Mouse (Mus musculus): Measurements from ENCODE around the gene Stat3. TPM values are rescaled to one million over a fixed set of nuclear protein-coding genes. Genes with fewer than 3 reads are reported as not detected.

Stat3 gene
- total and polyA plus RNA-seq, 3 experiments, result 35.9 to 69.2 (median 51.1) TPM

- no peak for DNase-seq (ENCODE audit: extremely low read depth)
- H3K79me2 ChIP-seq (replicated peaks; ENCODE audit: control insufficient read depth, extremely low read depth, insufficient read depth, poor library complexity, severe bottlenecking), result no peaks in the 10 kb centered on the region
- dilution Hi-C loops (cut with MboI; ENCODE audit: extremely low pct_ligation_motif_present, extremely low pct_unique_long_range_greater_than_20kb, low sequenced_read_pairs), result no loop called here
- H3K27ac ChIP-seq (ENCODE audit: insufficient read depth, low read depth), result no peak overlapping the region
- H3K36me3 ChIP-seq (replicated peaks in 1 of 2; ENCODE audit: control insufficient read depth in 1 of 2, insufficient read depth in 1 of 2, low read length in 1 of 2), result peaks cover 2 to 11% of the 10 kb centered on the region in 2 experiments
- H3K9ac ChIP-seq (ENCODE audit: insufficient read depth, low read depth), result no peak overlapping the region
- no peaks in the 10 kb centered on the region for H3K9me3 ChIP-seq (replicated peaks; ENCODE audit: low read length)
- H3K4me3 ChIP-seq (replicated peaks in 1 of 3; ENCODE audit: low read depth in 2 of 3, low read length in 2 of 3, poor library complexity in 1 of 3), result no peak overlapping the region
- in situ Hi-C loops (cut with MboI; ENCODE audit: low pct_ligation_motif_present, low pct_unique_long_range_greater_than_20kb, low sequenced_read_pairs), result no loop called here
- no peak for TF ChIP-seq POLR2AphosphoS2 (IDR thresholded peaks at IDR 0.05; ENCODE audit: low read depth, low read length)
- no peak for TF ChIP-seq NRF1 (IDR thresholded peaks at IDR 0.05; ENCODE audit: low read depth, low read length)
- TF ChIP-seq E2F4 (IDR thresholded peaks at IDR 0.05; ENCODE audit: insufficient replicate concordance, low read depth, low read length), result no peak
- no peak for TF ChIP-seq RCOR1 (conservative IDR thresholded peaks at IDR 0.05; ENCODE audit: low read depth, low read length)
- no peak for TF ChIP-seq CTCF (conservative IDR thresholded peaks at IDR 0.05 in 1 of 2, IDR thresholded peaks at IDR 0.05 in 1 of 2; ENCODE audit: low read depth in 2 of 2, low read length in 2 of 2)
- TF ChIP-seq USF1 (IDR thresholded peaks at IDR 0.05; ENCODE audit: low read depth, low read length), result no peak
- no peak for TF ChIP-seq ZMIZ1 (IDR thresholded peaks at IDR 0.05; ENCODE audit: low read depth, low read length)
- TF ChIP-seq JUND (conservative IDR thresholded peaks at IDR 0.05; ENCODE audit: low read depth, low read length), result no peak
- no peak for TF ChIP-seq PAX5 (IDR thresholded peaks at IDR 0.05; ENCODE audit: low read length)
- TF ChIP-seq MXI1 (IDR thresholded peaks at IDR 0.05; ENCODE audit: low read depth, low read length), result no peak
- no peak overlapping the region for H3K4me2 ChIP-seq (ENCODE audit: insufficient read depth, low read depth, poor library complexity, severe bottlenecking)
- peaks cover 52% of the 10 kb centered on the region for H3K27me3 ChIP-seq (replicated peaks)
- H3K4me1 ChIP-seq (ENCODE audit: control insufficient read depth in 1 of 2, insufficient read depth in 2 of 2), result peaks cover 23 to 48% of the 10 kb centered on the region in 2 experiments
Measured at GRCm38 (mm10) chr11:100857960-100858359, 81.4 kb downstream of the Stat3 start.

DNA sequence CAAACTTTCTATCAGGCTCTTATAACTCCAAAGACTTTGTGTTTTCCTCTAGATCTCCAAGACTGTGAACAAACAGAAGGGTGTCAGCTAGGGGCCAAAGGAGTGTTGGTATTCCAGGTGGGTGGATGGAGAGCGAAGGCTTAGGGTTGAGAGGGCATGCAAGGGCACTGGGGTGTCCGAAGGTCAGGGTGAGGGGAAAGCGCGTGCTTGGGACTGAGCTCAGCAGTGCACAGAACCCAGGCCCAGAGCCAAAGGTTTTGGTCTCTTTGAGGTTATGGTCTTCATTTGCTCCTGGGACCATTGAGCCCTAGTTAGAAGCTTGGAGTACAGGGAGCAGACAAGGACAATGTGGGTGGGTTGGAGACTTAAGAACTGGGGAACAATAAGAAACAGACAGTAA lies 84.2 kb downstream of the Stat3 start:
- in situ Hi-C loops (cut with MboI; ENCODE audit: low pct_ligation_motif_present, low pct_unique_long_range_greater_than_20kb, low sequenced_read_pairs), result no loop called here
- H3K4me1 ChIP-seq (ENCODE audit: control insufficient read depth in 1 of 2, insufficient read depth in 2 of 2), result peaks cover 17 to 35% of the 10 kb centered on the region in 2 experiments

DNA sequence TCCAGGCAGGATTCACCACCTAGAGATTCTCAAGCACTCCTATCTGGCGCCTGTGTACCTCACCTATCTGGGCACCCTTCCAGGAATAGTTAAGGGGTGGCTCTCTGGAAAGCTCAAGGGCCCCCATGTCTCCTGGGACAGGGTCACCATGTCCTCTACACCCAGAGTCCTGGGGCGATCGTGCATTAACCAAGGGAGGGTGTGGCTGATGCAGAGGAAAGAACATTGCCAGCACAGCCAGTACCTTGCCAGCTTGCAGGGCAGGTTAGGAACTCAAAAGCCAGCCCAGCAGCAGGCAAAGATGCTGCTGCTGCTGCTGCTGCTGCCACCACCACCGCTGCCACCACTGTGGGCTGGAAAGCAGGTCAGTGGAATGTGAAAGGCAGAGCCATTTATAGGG lies 85.1 kb downstream of the Stat3 start:
- Histone ChIP-seq H3K9ac (ENCODE audit: insufficient read depth, low read depth) (no peak overlapping the region), H3K4me1 (ENCODE audit: control insufficient read depth in 1 of 2, insufficient read depth in 2 of 2) (peaks cover 12 to 31% of the 10 kb centered on the region in 2 experiments), H3K9me3 (replicated peaks; ENCODE audit: low read length) (no peaks in the 10 kb centered on the region), H3K4me2 (ENCODE audit: insufficient read depth, low read depth, poor library complexity, severe bottlenecking) (no peak overlapping the region), H3K36me3 (replicated peaks in 1 of 2; ENCODE audit: control insufficient read depth in 1 of 2, insufficient read depth in 1 of 2, low read length in 1 of 2) (no peaks in the 10 kb centered on the region), H3K4me3 (replicated peaks in 1 of 3; ENCODE audit: low read depth in 2 of 3, low read length in 2 of 3, poor library complexity in 1 of 3) (no peak overlapping the region), H3K27me3 (replicated peaks) (peaks cover 78% of the 10 kb centered on the region), H3K79me2 (replicated peaks; ENCODE audit: control insufficient read depth, extremely low read depth, insufficient read depth, poor library complexity, severe bottlenecking) (peaks cover under 1% of the 10 kb centered on the region; the same call in 1 of the 2 replicates), H3K27ac (ENCODE audit: insufficient read depth, low read depth) (no peak overlapping the region)
- TF ChIP-seq POLR2A (IDR thresholded peaks at IDR 0.05; ENCODE audit: low read depth, low read length) (no peak), MAX (IDR thresholded peaks at IDR 0.05; ENCODE audit: low read length) (no peak), E2F4 (IDR thresholded peaks at IDR 0.05; ENCODE audit: insufficient replicate concordance, low read depth, low read length) (no peak), MEF2A (IDR thresholded peaks at IDR 0.05; ENCODE audit: borderline replicate concordance, low read depth, low read length) (no peak), ELF1 (IDR thresholded peaks at IDR 0.05; ENCODE audit: low read depth, low read length) (no peak), MAFK (IDR thresholded peaks at IDR 0.05; ENCODE audit: insufficient replicate concordance, low read length) (no peak), JUND (conservative IDR thresholded peaks at IDR 0.05; ENCODE audit: low read depth, low read length) (no peak), CHD2 (IDR thresholded peaks at IDR 0.05; ENCODE audit: low read length) (no peak), UBTF (IDR thresholded peaks at IDR 0.05; ENCODE audit: low read depth, low read length) (no peak), SIN3A (IDR thresholded peaks at IDR 0.05; ENCODE audit: low read length) (no peak)
- in situ Hi-C loops (cut with MboI; ENCODE audit: low pct_ligation_motif_present, low pct_unique_long_range_greater_than_20kb, low sequenced_read_pairs) (no loop called here), dilution Hi-C loops (cut with MboI; ENCODE audit: extremely low pct_ligation_motif_present, extremely low pct_unique_long_range_greater_than_20kb, low sequenced_read_pairs) (no loop called here)
- no peak for DNase-seq (ENCODE audit: extremely low read depth)

More for the DNA sequence above, 84.2 kb downstream of the Stat3 start:
- no peak for TF ChIP-seq ETS1 (conservative IDR thresholded peaks at IDR 0.05; ENCODE audit: low read depth, low read length)
- no peak for TF ChIP-seq TCF12 (IDR thresholded peaks at IDR 0.05; ENCODE audit: low read depth, low read length)
- no peak for TF ChIP-seq CHD1 (IDR thresholded peaks at IDR 0.05; ENCODE audit: low read depth, low read length)
- TF ChIP-seq CHD2 (IDR thresholded peaks at IDR 0.05; ENCODE audit: low read length), result no peak
- no peak overlapping the region for H3K4me3 ChIP-seq (replicated peaks in 1 of 3; ENCODE audit: low read depth in 2 of 3, low read length in 2 of 3, poor library complexity in 1 of 3)
- no peak for DNase-seq (ENCODE audit: extremely low read depth)
- peaks cover 76% of the 10 kb centered on the region for H3K27me3 ChIP-seq (replicated peaks)
- no peaks in the 10 kb centered on the region for H3K9me3 ChIP-seq (replicated peaks; ENCODE audit: low read length)
- H3K4me2 ChIP-seq (ENCODE audit: insufficient read depth, low read depth, poor library complexity, severe bottlenecking), result no peak overlapping the region
- no peaks in the 10 kb centered on the region for H3K36me3 ChIP-seq (replicated peaks in 1 of 2; ENCODE audit: control insufficient read depth in 1 of 2, insufficient read depth in 1 of 2, low read length in 1 of 2)
- H3K27ac ChIP-seq (ENCODE audit: insufficient read depth, low read depth), result no peak overlapping the region
- dilution Hi-C loops (cut with MboI; ENCODE audit: extremely low pct_ligation_motif_present, extremely low pct_unique_long_range_greater_than_20kb, low sequenced_read_pairs), result no loop called here
- no peak overlapping the region for H3K9ac ChIP-seq (ENCODE audit: insufficient read depth, low read depth)
- no peaks in the 10 kb centered on the region for H3K79me2 ChIP-seq (replicated peaks; ENCODE audit: control insufficient read depth, extremely low read depth, insufficient read depth, poor library complexity, severe bottlenecking)

All from CH12.LX (cell line).